Comparison of ENCODE assay signal across 27 mouse cellular contexts in genomic region chr7:135775832-135776433, GRCm38 (mm10). TPM values are rescaled to one million over a fixed set of nuclear protein-coding genes. Genes with fewer than 3 reads are reported as not detected.
A peak's percentile ranks its signal among the peaks of the same experiment; 100 is the strongest.
DNase-seq lines count a peak whose midpoint lies in the region; ATAC-seq and TF ChIP-seq lines count a peak whose summit lies in the region.
"Had no signal": no experiment of that assay in that cellular context is flagged by ENCODE, and none has a peak within 500 bp of the region (broad histone marks: within the 10 kb centered on the region; RNA-seq: fewer than 3 reads in every experiment).

No protein-coding gene starts in this region.

- DNase-seq in embryo, embryonic 10 days (ENCODE audit: low spot score), result peak; percentile 30
- no peak for DNase-seq in embryo, embryonic 9.5 days (ENCODE audit: extremely low spot score)
- no peak for DNase-seq in limb, embryonic 11.5 days (ENCODE audit: low spot score)
- no peak for DNase-seq in hindbrain, postnatal 0 days (ENCODE audit: low spot score)
- no peak for DNase-seq in cerebellum, adult 18-20 months
- no peak for DNase-seq in midbrain, embryonic 10.5 days (ENCODE audit: low spot score)
- DNase-seq: adrenal gland, adult 8-10 months; cerebellum, adult 9-10 months; cerebellum, postnatal 36 days; gastrocnemius, adult 2 months; heart, postnatal 14 days; kidney, adult 2 months; kidney, postnatal 4 days; lung, postnatal 36 days; midbrain, embryonic 14.5 days; retina, postnatal 1 day; right cerebral cortex, postnatal 25 days; thymus, postnatal 14 days had no signal

- peaks cover 23% of the 10 kb centered on the region for H3K4me1 ChIP-seq in embryonic facial prominence, embryonic 13.5 days
- H3K4me1 ChIP-seq in limb, embryonic 11.5 days (ENCODE audit: control insufficient read depth, insufficient read depth, low read length), result peaks cover 6% of the 10 kb centered on the region; the same call in 1 of the 2 replicates
- no peaks in the 10 kb centered on the region for H3K4me1 ChIP-seq in hindbrain, postnatal 0 days (ENCODE audit: insufficient read depth, low read length)
- no peaks in the 10 kb centered on the region for H3K4me1 ChIP-seq in midbrain, embryonic 10.5 days
- H3K4me1 ChIP-seq: embryonic facial prominence, embryonic 15.5 days; hindbrain, embryonic 10.5 days; hindbrain, embryonic 15.5 days; lung, embryonic 15.5 days; stomach, embryonic 15.5 days had no signal

- H3K4me2 ChIP-seq in embryonic facial prominence, embryonic 13.5 days, result no peak overlapping the region
- no peak overlapping the region for H3K4me2 ChIP-seq in limb, embryonic 11.5 days (ENCODE audit: low read depth, severe bottlenecking)
- no peak overlapping the region for H3K4me2 ChIP-seq in hindbrain, postnatal 0 days (ENCODE audit: low read depth, low read length)
- H3K4me2 ChIP-seq: embryonic facial prominence, embryonic 15.5 days; hindbrain, embryonic 15.5 days; limb, embryonic 13.5 days; liver, embryonic 11.5 days; lung, embryonic 15.5 days; stomach, embryonic 15.5 days had no signal

- peak overlapping the region; percentile 48; the same call in 1 of the 2 replicates for H3K27ac ChIP-seq in embryonic facial prominence, embryonic 13.5 days
- peak overlapping the region; percentile 42 for H3K27ac ChIP-seq in limb, embryonic 11.5 days (replicated peaks; ENCODE audit: low read depth, low read length)
- H3K27ac ChIP-seq in hindbrain, postnatal 0 days, result no peak overlapping the region
- no peak overlapping the region for H3K27ac ChIP-seq in midbrain, embryonic 10.5 days (replicated peaks)
- H3K27ac ChIP-seq: embryonic facial prominence, embryonic 15.5 days; gastrocnemius, adult 2 months; hindbrain, embryonic 10.5 days; hindbrain, embryonic 15.5 days; limb, embryonic 13.5 days; lung, embryonic 15.5 days; stomach, embryonic 15.5 days had no signal

- no peak overlapping the region for H3K9ac ChIP-seq in embryonic facial prominence, embryonic 13.5 days
- no peak overlapping the region for H3K9ac ChIP-seq in limb, embryonic 11.5 days (ENCODE audit: low read length)
- no peak overlapping the region for H3K9ac ChIP-seq in hindbrain, postnatal 0 days (replicated peaks; ENCODE audit: low read length)
- H3K9ac ChIP-seq: embryonic facial prominence, embryonic 15.5 days; hindbrain, embryonic 15.5 days; limb, embryonic 13.5 days; lung, embryonic 15.5 days; stomach, embryonic 15.5 days had no signal

- no peaks in the 10 kb centered on the region for H3K27me3 ChIP-seq in embryonic facial prominence, embryonic 13.5 days
- H3K27me3 ChIP-seq in limb, embryonic 11.5 days (ENCODE audit: control insufficient read depth, insufficient read depth, low read length), result no peaks in the 10 kb centered on the region
- H3K27me3 ChIP-seq in hindbrain, postnatal 0 days (ENCODE audit: insufficient read depth, low read length), result no peaks in the 10 kb centered on the region
- H3K27me3 ChIP-seq in midbrain, embryonic 10.5 days (ENCODE audit: low read depth, poor library complexity, severe bottlenecking), result no peaks in the 10 kb centered on the region
- H3K27me3 ChIP-seq: embryonic facial prominence, embryonic 15.5 days; hindbrain, embryonic 15.5 days; limb, embryonic 13.5 days; lung, embryonic 15.5 days had no signal

- no peaks in the 10 kb centered on the region for H3K36me3 ChIP-seq in embryonic facial prominence, embryonic 13.5 days
- no peaks in the 10 kb centered on the region for H3K36me3 ChIP-seq in limb, embryonic 11.5 days (ENCODE audit: control insufficient read depth, insufficient read depth, low read length)
- no peaks in the 10 kb centered on the region for H3K36me3 ChIP-seq in hindbrain, postnatal 0 days (ENCODE audit: insufficient read depth, low read length)
- H3K36me3 ChIP-seq in midbrain, embryonic 10.5 days, result no peaks in the 10 kb centered on the region
- H3K36me3 ChIP-seq: embryonic facial prominence, embryonic 15.5 days; hindbrain, embryonic 10.5 days; hindbrain, embryonic 15.5 days; limb, embryonic 13.5 days; lung, embryonic 15.5 days; stomach, embryonic 15.5 days had no signal

- no peak for TF ChIP-seq CTCF in hindbrain, postnatal 0 days (IDR thresholded peaks at IDR 0.05; ENCODE audit: low read depth)

- ATAC-seq in embryonic facial prominence, embryonic 13.5 days (ENCODE audit: insufficient number of reproducible peaks, insufficient read depth, low FRiP score, low TSS enrichment, low read depth), result no peak
- no peak for ATAC-seq in limb, embryonic 11.5 days (ENCODE audit: insufficient number of reproducible peaks, low FRiP score, low TSS enrichment, low read depth)
- ATAC-seq in hindbrain, postnatal 0 days, result no peak
- ATAC-seq: forebrain, embryonic 14.5 days had no signal

- 35% methylated on average over 7 of the region's 7 CpGs for WGBS in embryonic facial prominence, embryonic 13.5 days
- WGBS in limb, embryonic 11.5 days, result 38% methylated on average over 7 of the region's 7 CpGs
- 84% methylated on average over 7 of the region's 7 CpGs for WGBS in hindbrain, postnatal 0 days
- WGBS in midbrain, embryonic 10.5 days, result 83% methylated on average over 7 of the region's 7 CpGs

- H3K4me3 ChIP-seq in embryonic facial prominence, embryonic 13.5 days, result no peak overlapping the region
- H3K4me3 ChIP-seq in limb, embryonic 11.5 days (ENCODE audit: low read depth, low read length), result no peak overlapping the region
- no peak overlapping the region for H3K4me3 ChIP-seq in hindbrain, postnatal 0 days (ENCODE audit: low read length)
- no peak overlapping the region for H3K4me3 ChIP-seq in midbrain, embryonic 10.5 days
- H3K4me3 ChIP-seq: embryonic facial prominence, embryonic 15.5 days; gastrocnemius, adult 2 months; hindbrain, embryonic 10.5 days; hindbrain, embryonic 15.5 days; limb, embryonic 13.5 days; lung, embryonic 15.5 days; stomach, embryonic 15.5 days had no signal

- H3K9me3 ChIP-seq in embryonic facial prominence, embryonic 13.5 days, result no peaks in the 10 kb centered on the region
- H3K9me3 ChIP-seq in limb, embryonic 11.5 days (ENCODE audit: control insufficient read depth, low read length), result no peaks in the 10 kb centered on the region
- no peaks in the 10 kb centered on the region for H3K9me3 ChIP-seq in hindbrain, postnatal 0 days (ENCODE audit: low read length)
- no peaks in the 10 kb centered on the region for H3K9me3 ChIP-seq in midbrain, embryonic 10.5 days (replicated peaks)
- H3K9me3 ChIP-seq: embryonic facial prominence, embryonic 15.5 days; hindbrain, embryonic 10.5 days; hindbrain, embryonic 15.5 days; limb, embryonic 13.5 days; lung, embryonic 15.5 days; stomach, embryonic 15.5 days had no signal

RNA-seq across cellular contexts. Expression of gene Mki67, which starts 59.8 kb away (rescaled TPM):
- polyA plus RNA-seq in embryonic facial prominence, embryonic 13.5 days (2015; fragmentation: Nextera tagmentation; extraction: Ambion mirVana), result 47.3 and 48.4 TPM in 2 replicates
- polyA plus RNA-seq in limb, embryonic 11.5 days (2014; fragmentation: Nextera tagmentation; extraction: Ambion mirVana), result 57.4 and 63.6 TPM in 2 replicates
- total RNA-seq in hindbrain, postnatal 0 days (2014; rRNA removed), result 17.5 and 29.4 TPM in 2 replicates
- polyA plus RNA-seq in hindbrain, postnatal 0 days (2015; fragmentation: Nextera tagmentation; extraction: Ambion mirVana), result 10.6 and 10.8 TPM in 2 replicates
- polyA plus RNA-seq in midbrain, embryonic 10.5 days (2016; fragmentation: Nextera tagmentation; extraction: Ambion mirVana), result 43.3 and 47.1 TPM in 2 replicates

Comparison
In these comparisons a context has a peak if more than half of its experiments do, and no peak if none do; other contexts are left out.
1. H3K27ac ChIP-seq: peak in embryonic facial prominence, embryonic 13.5 days (single experiment) and limb, embryonic 11.5 days (single experiment); none in hindbrain, postnatal 0 days (single experiment) and midbrain, embryonic 10.5 days (single experiment).